Mouse (Mus musculus): Measurements from ENCODE around the gene Ptar1.
A peak's percentile ranks its signal among the peaks of the same experiment; 100 is the strongest.
"Not testable (repeated sequence)": the region's sequence is repeated elsewhere in the genome, so short reads cannot be mapped to it uniquely, and the experiment has no call there.

The Ptar1 gene

DNA sequence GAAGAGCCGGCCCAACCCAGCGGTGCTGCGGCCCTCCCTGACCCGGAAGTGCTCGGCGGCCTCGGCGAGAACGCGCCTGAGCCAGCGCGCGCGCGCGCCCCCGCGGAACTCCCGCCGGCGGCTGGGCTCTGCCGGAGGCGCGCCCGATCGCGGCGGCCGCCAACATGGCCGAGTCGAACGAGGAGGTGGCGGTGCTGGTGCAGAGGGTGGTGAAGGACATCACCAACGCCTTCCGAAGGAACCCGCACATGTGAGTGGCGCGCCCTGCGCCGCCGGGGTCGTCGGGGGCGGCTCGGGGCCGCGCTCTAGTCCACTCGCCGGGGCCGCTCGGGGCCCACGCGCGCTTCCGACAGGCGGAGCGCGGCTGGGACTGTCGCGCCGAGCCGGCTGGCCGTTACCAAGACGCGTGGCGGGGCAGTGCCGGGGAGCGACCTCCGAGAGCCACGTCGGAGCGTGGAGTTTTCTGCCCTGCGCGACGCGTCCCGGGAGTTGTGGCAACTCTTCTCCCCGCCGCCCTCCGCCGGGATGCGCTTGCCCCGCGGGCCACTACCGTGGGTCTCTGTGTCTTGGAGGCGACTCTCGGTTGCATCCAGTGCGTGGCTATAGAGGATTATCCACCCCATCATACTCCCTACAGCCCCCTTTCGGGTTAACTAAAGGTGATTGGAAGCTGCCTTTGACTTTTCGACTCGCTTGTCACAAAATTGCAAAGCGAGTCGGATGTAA, at the start of gene Ptar1:
TSS of gene Ptar1 (plus strand) at position 134 of the 726 bp plus-strand sequence.
- DNase-seq (ENCODE audit: low read depth, low spot score) = peak; percentile 52

DNA sequence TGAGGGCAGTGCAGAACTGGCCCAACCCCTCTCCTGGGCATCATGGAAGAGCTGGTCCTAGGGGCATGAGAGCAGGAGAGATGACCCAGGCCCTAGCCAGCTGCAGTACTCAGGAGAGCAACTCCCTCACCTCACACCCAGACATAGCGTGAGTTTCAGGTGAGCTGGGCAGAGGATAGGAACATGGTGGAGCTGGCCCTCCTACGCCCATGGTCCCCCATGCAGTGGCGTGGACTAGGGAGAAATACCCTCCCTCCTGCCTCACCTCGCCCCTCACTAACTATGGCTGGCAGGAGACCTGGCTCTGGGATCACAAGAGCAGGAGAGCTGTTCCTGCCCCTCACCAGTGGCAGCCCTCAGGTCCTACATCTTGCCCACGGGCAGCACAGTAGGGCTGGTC, 43.4 kb upstream of the Ptar1 start:
- DNase-seq (ENCODE audit: low read depth, low spot score) = no peak

DNA sequence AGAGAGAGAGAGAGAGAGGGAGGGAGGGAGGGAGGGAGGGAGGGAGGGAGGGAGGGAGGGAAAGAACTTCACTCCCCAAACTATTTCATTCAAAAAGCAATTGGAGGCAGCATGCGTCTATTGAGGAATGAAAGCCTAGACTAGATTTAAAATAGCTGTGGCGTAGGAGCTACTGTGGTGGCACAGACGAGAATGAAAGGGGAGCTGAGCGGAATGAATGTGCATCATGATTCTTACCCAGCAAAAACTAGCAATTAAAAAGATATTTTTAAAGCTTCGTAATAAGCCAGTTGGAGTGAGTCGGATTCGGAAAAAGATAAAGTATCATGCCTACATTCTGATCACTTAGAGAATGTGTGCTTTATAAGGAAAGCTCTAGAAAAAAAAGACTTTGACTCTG, 41.9 kb upstream of the Ptar1 start:
- no peak for DNase-seq (ENCODE audit: low read depth, low spot score)

DNA sequence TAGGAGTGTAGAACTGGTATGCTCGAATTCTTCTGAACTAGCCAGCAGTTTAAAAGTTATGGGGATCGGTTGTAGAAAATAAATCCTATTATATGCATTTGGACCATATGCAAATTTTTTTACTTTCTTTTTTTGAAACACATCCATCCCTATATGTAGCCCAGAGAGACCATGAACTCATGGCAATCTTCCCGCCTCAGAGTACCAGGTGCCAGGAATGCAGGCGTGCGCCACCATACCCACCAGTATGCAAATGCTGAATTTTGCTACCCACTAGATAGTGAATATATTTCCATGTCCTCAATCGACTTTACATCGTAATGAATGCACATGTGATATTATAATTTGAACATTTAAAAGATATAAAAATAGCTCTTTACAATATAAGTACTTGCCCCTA, 39.9 kb upstream of the Ptar1 start:
- no peak for DNase-seq (ENCODE audit: low read depth, low spot score)

DNA sequence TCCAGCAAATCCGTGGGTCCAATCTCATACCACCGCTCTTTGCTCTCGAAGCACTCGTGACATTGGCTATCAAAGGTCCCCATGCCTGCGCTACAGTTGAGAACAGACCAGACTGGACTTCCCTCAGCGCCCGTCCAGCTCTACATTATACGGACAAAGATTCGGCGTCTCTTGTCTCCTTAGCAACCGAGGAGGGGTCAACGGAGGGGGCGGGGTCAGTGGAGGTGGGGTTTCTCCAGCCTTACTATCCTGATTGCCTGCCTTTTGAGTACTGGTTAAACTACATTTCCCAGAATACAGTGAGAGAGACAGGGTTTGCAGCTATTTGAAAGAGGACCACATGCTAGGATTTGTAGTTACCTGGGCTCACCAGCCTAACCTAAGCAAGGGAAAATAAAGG, 34.6 kb upstream of the Ptar1 start, which contains the start of gene 1700028P14Rik:
TSS of gene 1700028P14Rik (minus strand) at position 169 of the 400 bp plus-strand sequence.
- no peak for DNase-seq (ENCODE audit: low read depth, low spot score)

DNA sequence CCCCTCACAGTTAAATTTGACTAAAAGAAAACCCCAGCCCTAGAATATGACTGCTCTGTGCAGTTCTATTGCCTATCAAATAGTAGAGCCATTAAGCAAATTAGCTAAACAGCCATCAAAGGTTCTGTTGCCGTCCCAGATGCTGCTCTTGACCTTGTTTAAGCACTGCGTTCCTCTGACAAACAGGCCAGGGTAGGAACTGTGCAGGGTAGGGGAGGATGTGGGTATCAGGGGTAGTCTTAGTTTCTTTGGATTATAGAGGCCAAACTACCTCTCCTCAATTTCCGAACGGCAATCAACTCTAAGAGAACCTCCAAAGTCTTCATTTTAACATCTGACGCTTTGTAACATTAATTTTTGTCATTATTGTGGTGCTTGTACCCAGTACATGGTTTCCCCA, 34.1 kb upstream of the Ptar1 start:
- DNase-seq (ENCODE audit: low read depth, low spot score) = no peak

DNA sequence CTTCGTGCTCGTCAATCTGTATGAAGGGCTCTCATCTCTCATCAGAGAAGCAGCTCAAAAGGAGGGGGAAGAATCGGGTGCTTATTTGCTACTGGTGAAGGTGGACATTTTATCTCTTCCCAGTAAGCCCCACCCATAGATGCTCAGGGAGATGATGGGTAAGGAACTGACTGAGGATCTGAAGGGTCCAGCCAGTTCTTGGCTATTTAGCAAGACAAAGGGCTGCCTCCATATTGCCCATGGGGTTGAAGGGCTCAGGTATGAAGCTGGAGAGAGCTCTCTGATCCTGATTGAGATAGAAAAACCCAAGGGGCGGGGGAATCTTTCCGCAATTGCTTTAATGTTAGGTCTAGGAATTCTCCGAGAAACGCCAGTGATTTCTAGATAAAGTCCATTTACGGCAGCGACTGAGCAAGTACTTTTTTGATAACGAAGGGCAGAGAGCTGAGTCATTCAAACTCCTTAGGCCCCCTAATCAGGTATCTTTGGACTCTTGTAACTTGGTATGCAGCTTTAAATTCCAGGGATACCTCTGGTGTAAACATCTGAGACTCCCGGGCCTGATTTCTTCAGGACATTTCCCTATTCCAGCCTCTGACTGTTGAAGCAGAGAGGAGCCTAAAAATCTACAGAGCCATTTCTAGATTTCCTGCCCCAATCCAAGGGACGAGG, 29.8 kb upstream of the Ptar1 start:
- DNase-seq (ENCODE audit: low read depth, low spot score) = no peak

DNA sequence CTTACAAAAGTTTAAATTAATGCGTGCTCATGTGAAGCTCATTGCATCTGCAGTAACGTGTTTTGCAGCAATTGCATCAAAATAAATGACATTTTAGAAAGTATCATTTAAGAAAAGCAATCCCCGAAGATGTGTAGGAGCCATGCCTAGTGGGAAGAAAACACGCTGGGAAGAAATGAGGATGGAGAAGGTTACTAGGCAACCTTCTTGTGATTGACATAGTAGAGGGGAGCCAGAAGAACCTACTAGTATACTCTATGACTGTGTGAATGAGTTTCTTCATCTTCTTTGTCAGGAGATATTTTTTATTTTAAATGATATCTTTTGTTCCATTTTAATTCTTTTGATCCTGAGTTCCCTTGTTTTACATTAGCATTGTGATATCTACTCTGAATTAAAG, 28.9 kb upstream of the Ptar1 start:
- no peak for DNase-seq (ENCODE audit: low read depth, low spot score)

DNA sequence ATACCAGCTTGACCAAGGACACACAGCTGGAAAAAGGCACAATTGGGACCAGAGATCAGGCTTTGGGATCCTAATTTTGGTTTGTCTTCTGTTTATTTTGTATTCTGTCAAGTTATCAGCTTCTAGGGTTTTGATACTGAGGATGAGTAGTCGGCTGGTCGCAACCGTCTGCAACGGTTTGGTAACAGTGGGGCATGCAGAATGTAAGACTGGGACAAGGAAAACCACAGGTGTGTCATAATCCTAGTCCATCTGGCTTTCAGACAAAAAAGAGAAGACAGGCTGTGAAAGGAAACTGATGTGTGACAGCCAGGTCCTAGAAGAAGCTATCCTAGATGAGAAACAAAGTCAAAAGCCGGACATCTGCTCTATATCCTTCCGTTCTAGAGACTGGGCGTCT, 23.1 kb upstream of the Ptar1 start:
- DNase-seq (ENCODE audit: low read depth, low spot score) = no peak

DNA sequence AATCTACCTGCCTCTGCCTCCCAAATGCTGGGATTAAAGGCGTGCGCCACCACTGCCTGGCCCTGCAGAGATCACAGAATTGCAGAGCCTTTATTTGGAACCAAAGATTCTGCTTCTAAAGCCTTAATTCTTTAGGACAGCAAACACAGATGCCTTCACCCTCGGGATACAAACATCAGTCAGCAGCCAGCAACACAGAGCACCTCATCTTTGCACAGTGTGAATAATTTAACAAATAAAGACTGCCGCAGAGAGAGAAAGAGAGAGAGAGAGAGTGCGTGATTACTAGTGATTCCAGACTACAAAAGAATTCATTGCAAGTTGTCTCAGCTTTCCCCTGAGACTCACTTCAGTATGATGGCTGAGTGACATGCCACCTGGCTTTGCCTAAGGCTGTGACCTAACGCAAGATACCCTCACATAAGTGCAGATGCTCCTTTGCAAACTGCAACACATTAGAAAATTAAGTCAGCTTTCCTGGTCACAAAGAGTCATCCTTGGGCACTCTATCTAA, 19.0 kb upstream of the Ptar1 start:
- no peak for DNase-seq (ENCODE audit: low read depth, low spot score)

DNA sequence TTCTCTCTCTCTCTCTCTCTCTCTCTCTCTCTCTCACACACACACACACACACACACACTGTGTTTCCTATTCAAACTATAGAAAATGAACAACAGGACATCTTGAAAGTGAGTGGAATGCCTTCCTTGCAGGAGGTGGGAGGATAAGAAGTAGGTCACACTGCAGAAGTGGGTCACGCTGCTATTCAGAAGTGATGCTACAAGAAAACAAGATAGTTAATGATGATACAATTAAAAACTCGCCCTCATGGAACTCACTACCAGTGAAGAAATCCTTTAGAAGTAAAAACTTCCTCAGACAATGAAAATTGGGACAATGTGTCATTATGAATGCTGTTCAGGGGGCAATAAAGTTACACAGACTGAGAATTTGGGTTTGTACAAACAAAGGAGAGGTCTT, 14.2 kb upstream of the Ptar1 start:
- DNase-seq (ENCODE audit: low read depth, low spot score) = no peak

DNA sequence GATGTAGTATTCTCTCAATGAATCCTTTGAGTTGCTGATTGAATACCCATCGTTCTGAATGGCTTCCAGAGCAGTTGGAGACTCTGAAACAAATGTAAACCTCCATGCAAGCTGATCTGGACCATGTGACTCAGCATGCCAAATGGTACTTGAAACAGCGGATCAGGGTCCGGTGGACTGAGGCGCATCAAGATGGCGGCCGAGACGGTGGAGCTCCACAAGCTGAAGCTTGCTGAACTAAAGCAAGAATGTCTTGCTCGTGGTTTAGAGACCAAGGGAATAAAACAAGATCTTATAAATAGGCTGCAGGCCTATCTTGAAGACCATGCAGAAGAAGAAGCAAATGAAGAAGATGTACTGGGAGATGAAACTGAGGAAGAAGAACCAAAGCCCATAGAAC, 11.6 kb upstream of the Ptar1 start:
- not testable (repeated sequence) for DNase-seq (ENCODE audit: low read depth, low spot score)

DNA sequence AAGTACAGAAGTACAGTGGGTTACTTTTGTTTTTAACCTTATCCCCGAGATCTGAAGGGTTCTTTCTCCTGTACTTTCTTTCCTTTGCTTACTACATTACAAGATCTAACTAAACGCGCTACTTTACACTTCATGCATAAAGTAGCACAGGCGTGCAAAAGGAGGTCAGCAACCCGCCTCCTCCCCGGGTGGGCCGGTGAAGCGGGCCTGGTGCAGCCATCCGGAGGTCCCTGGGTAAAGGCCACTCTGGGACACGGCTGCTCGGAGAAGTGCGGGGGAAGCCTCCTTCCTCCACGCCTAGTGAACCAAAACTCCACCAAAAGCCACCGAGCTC, 300 bp upstream of the Ptar1 start:
- DNase-seq (ENCODE audit: low read depth, low spot score) = no peak

DNA sequence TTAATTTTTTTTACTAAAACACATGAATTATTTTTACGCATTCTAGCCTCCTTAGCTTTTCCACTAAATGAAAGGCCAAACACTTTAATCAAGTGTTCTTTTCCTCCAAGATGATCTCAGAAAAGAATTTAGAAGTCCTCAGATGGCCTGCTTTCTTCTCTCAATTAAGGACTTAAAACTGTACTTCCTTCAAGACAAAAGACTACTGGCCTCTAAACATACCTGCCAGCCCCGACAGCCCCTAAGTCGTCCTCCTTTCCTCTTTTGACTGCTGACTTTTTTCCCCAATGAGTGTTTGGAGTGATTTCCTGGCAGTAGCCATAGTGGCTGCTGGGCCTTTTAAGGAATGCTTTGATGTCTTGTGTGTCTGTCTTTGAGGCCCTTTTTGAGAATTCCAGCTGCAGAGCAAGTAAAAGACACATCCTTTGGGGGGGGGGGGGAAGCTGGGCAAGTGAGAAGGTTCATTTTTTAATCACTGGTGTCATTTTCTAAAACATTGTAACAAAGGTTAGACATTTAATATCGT, 1.3 kb downstream of the Ptar1 start:
- DNase-seq (ENCODE audit: low read depth, low spot score) = no peak

DNA sequence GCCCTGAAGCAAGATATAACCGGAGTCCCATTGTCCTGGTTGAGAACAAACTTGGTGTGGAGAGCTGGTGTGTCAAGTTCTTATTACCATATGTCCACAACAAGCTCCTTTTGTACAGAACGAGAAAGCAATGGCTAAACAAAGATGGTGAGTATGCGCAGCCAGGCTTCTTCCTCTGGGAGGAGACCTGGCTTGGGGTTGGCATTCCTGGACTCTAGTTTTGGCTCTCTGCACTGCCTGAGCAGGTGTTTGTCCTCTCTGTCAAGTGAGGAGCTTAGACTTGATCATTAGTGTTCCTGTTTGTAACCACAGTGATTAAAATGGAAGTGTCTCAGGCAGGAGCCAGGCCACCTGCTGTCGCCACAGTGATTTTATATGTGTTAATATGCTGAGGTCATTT, 7.1 kb downstream of the Ptar1 start:
- DNase-seq (ENCODE audit: low read depth, low spot score) = no peak

DNA sequence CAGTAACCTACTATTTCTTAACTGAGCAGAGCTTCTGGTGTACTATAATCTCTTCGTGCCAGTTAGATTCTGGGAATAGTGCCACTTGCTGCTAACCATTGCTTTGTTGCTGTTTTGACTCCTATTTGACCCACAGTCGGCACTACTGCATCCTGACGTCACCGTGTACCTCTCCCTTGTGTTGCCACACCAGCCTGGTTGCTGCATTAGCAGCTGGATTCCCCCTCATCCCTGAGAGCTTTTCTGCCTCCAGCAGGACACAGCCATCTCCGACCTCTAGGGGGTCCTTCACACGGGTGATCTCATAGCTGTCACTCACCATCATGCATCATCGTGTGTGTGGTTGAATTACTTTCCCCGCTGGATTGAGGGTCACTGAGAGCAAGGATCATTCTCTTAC, 10.6 kb downstream of the Ptar1 start:
- DNase-seq (ENCODE audit: low read depth, low spot score) = no peak

DNA sequence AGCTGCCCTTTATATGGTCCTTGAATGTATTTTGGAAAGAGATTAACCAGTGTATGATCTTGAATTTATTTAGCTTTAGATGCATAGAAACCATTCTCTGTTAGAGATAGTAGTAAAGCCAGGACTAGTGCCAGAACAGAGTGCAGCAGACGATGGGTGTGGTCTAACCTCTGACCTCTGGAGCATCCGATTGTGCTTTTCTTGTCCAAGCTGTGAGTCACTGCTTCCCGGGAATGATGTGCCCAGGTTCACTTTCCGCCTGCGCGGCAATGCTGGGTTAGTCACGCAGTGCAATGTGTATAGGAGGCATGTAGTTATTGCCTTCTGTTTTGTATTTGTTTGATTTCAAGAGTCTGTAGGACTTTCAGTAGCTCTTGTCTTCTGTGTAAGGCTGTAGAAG, 11.1 kb downstream of the Ptar1 start:
- DNase-seq (ENCODE audit: low read depth, low spot score) = no peak

DNA sequence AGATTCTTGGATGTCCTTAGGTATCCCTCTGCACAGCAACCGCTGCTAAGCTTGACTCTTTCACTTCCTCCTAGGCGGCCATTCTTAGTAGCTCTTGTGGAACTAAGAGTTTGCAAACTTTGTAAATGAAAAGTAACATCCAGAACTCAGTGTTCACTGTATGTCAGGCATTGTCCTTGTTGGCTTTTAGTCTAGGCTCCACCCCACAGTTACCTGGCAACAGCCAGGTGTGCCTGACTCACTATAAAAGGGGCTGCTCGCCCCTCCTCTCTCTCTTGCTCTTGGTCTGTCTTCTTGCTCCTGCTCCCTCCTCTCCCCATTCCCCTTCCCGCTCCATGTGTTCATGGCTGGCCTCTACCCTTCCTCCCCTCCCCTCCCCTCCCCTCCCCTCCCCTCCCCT, 11.9 kb downstream of the Ptar1 start:
- DNase-seq (ENCODE audit: low read depth, low spot score) = no peak

DNA sequence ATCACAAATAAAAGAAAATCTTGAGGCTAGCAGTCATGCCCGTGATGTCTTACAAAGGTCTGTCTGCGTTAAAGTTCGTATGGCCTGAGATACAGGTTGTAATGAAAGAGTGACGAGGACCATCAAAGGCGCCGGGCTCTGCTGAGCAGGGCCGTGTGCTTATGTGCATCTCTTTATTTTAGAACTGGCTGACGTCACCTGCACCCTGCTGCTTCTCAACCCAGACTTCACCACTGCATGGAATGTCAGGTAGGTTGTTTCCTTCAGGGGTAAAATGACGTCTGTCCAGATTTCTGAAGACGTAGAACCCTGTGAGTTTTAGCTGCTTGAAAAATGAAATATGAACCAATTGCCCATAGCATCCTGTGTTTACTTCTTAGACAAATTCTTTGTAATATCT, 15.7 kb downstream of the Ptar1 start:
- no peak for DNase-seq (ENCODE audit: low read depth, low spot score)

DNA sequence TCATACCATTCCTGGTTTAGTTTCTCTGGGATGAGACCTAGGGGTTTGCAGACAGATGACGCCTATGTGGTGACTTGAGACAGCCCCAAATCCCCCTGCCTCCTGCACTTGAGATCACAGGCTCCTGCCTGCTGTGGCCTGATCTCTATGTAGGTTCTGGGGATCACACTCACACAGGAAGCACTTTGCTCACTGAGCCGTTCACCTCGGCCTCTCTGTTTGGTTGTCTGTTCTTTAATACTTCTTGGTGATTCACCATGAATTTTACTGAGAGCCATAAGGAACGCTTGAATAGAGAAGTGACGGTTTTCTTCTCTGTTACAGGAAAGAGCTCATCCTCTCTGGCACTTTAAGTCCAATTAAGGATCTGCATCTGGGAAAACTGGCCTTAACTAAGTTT, 18.2 kb downstream of the Ptar1 start:
- no peak for DNase-seq (ENCODE audit: low read depth, low spot score)

DNA sequence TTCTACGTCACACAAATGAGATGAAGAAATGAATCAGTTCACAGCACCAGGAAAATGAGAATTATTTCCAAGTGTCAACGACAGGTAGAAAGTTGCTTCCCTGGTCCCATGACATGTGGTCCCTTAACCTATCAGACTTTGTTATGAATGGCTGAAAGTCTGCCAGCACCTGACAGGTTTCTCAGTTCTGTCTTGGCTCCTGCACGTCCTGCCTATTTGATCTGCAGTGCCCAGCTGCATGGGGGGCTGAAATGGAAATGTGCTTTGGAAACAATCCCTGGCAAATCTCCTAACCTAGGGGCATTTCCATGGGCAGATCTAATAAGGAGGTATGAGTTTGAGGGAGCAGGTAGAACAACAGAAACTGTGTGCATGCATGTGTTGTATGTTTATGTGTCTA, 59.3 kb downstream of the Ptar1 start:
- DNase-seq (ENCODE audit: low read depth, low spot score) = no peak

DNA sequence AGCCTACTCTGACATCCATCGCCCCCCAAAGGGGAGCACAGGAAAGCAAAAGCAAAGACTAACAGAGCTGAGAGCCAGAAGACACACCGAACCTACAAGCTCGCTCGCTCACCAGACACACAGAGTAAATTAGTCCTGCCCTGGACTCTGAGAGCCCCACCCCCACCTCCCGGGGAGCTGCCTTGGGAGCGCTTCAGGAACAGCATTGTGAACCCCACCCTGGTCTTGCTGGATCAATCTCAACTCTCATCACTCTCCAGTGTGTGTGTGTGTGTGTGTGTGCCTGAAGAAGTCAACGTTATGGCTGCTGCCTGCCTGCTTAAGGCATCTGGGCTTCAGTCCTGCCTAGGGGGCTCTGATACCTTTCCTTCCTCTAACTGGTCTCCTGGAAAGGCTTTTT, 69.8 kb downstream of the Ptar1 start:
- no peak for DNase-seq (ENCODE audit: low read depth, low spot score)

DNA sequence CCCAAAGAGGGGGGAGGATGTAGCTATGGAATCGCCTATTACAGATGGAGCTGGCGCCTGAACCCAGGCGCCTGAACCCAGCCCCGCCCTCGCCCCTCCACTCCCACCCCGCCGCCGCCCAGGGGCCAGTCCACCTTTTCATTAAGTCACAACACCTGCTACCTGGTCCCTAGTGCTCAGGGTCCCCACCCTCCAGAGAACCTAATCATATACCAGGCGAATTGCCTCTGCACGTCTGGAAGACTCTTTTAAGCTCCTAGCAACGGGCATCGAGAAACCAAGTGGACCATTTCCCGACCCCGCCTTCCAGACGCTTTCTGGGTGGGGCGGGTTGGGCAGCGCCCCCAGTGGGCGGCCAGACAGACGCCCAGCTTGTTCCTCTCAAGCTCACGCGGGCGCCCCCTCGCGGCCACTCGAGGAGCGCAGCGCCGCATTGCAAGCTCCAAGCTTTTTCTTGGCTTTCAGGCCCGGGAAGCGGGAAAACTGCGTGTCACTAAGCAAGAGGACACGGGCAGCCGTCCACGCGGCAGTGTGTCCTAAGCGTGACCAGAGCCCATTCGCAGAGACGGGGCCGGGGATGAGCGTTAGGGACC, 70.8 kb downstream of the Ptar1 start:
- DNase-seq (ENCODE audit: low read depth, low spot score) = peak; percentile 85

All from brain, embryonic 18.5 days (tissue).